Mouse (Mus musculus) intestine, embryonic 14.5 days (tissue): ENCODE results near the gene Zfp772. TPM values are rescaled to one million over a fixed set of nuclear protein-coding genes. Genes with fewer than 3 reads are reported as not detected.
"Not testable (repeated sequence)": the region's sequence is repeated elsewhere in the genome, so short reads cannot be mapped to it uniquely, and the experiment has no call there.

Source experiments
- ATAC-seq: fragments of 200-750 bp; cut with Nextera tagmentation; replicated peaks from 2 replicates; pipeline ENCODE4 v1.8.0; 2017; ENCODE audit warnings: low read depth, moderate number of reproducible peaks, moderate TSS enrichment, moderate library complexity; ENCODE audit not compliant: low FRiP score, low TSS enrichment
- DNase-seq: peaks from one replicate; pipeline ENCODE4 v3.0.0-alpha.2; 2018; ENCODE audit warnings: low spot score
- H3K27ac ChIP-seq: fragments of 300-500 bp; sonication (generic); 2 replicates; pipeline ENCODE4 v1.5.1; 2014; ENCODE audit warnings: low read depth, mild to moderate bottlenecking, control low read depth
- H3K27me3 ChIP-seq: fragments of 300-500 bp; sonication (generic); replicated peaks from 2 replicates; pipeline ENCODE4 v1.6.1; 2014; ENCODE audit warnings: low read length, control low read depth; ENCODE audit not compliant: control insufficient read depth, insufficient read depth
- H3K36me3 ChIP-seq: fragments of 300-500 bp; sonication (generic); 2 replicates; pipeline ENCODE4 v1.6.1; 2014; ENCODE audit warnings: low read length, control low read depth; ENCODE audit not compliant: control insufficient read depth, insufficient read depth
- H3K4me1 ChIP-seq: fragments of 300-500 bp; sonication (generic); replicated peaks from 2 replicates; pipeline ENCODE4 v1.6.1; 2014; ENCODE audit warnings: low read length, control low read depth, mixed read lengths; ENCODE audit not compliant: control insufficient read depth, insufficient read depth
- H3K4me2 ChIP-seq: fragments of 300-500 bp; sonication (generic); 2 replicates; pipeline ENCODE4 v1.6.1; 2014; ENCODE audit warnings: low read length
- H3K4me3 ChIP-seq: fragments of 300-500 bp; sonication (generic); 2 replicates; pipeline ENCODE4 v1.5.1; 2014; ENCODE audit warnings: low read depth, low read length, control low read depth, mixed read lengths
- H3K9ac ChIP-seq: fragments of 300-500 bp; sonication (generic); 2 replicates; pipeline ENCODE4 v1.6.1; 2014; ENCODE audit warnings: mild to moderate bottlenecking, low read length
- H3K9me3 ChIP-seq: fragments of 300-500 bp; sonication (generic); 2 replicates; pipeline ENCODE4 v1.6.1; 2016; ENCODE audit warnings: low read length, control low read depth; ENCODE audit not compliant: control insufficient read depth
- WGBS: fragments of 180-500 bp; shearing (Covaris S2); extraction: QIAGEN DNeasy Blood & Tissue Kit; methylation state at CpG from one replicate; pipeline ENCODE4 v1.1.7; 2014; 5-methylcytosine and 5-hydroxymethylcytosine counted together
- polyA plus RNA-seq: library from polyadenylated mRNA; unstranded; fragments of >200 nt; fragmentation: Nextera tagmentation; extraction: Ambion mirVana; gene quantifications from 2 replicates; pipeline ENCODE4 v1.2.1, GENCODE M21; 2014

Zfp772 gene
- polyA plus RNA-seq = 7.5 and 7.7 TPM in 2 replicates

- not testable (repeated sequence) for H3K4me1 ChIP-seq, H3K27me3 ChIP-seq, H3K9me3 ChIP-seq, H3K36me3 ChIP-seq, H3K27ac ChIP-seq, ATAC-seq
- Histone ChIP-seq H3K9ac (peak within 1 kb of the TSS; percentile 41), H3K4me2 (peak within 1 kb of the TSS; percentile 50), H3K4me3 (peak within 1 kb of the TSS; percentile 42)
- peak; percentile 63 for DNase-seq
- 3% methylated on average over 23 of the region's 24 CpGs for WGBS
Observed at GRCm38 (mm10) chr7:7209313-7210151, at the start of gene Zfp772. Gene Zfp772, minus strand, starts transcription at chr7:7209998.

GRCm38 (mm10) chr7:7247228-7247627, 37.4 kb upstream of the Zfp772 start, which contains the start of gene Vmn2r29:
Gene Vmn2r29, minus strand, starts transcription at chr7:7247328.
- not testable (repeated sequence) for H3K4me2 ChIP-seq, ATAC-seq, H3K9me3 ChIP-seq, H3K4me1 ChIP-seq, H3K9ac ChIP-seq, DNase-seq, H3K27me3 ChIP-seq, H3K27ac ChIP-seq, H3K36me3 ChIP-seq, H3K4me3 ChIP-seq
- no CpG with 5 or more reads among the region's 1 CpGs for WGBS

DNA sequence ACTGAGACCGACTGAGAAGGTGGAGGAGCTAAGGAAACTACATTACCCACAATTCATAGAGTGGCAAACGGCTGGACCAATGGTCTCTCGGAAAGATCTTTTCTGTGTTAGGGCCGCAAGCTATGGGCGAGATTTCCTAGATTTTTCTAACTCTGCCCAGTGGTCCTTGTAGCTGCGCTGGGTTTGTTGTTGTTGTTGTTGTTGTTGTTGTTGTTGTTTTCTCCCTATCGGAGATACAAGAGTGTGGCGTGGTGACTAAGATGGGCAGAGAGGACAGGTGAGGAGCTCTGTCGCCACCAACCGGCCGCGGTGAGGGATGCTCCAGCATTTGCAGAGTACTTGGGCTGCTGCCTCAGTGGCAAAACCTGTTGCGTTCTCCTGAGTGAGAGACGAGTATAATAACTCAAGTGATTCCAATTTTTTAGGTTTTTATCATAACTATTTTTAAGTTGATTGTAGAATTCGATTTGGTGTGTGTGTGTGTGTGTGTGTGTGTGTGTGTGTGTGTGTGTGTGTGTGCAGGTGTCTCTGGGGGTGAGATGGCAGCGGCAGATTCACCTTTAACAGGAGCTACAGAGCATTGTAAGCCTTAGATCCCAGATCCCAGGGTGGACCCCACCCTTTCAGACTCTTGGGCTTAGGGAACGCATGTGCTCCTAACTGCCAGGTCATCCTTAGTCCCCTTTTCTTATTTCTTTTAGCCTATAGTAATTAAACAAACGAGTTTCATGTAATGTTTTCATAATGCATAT, 21.4 kb downstream of the Zfp772 start:
- no peaks in the 10 kb centered on the region for H3K27me3 ChIP-seq
- H3K27ac ChIP-seq = no peak overlapping the region
- H3K4me1 ChIP-seq = no peaks in the 10 kb centered on the region
- WGBS = 7% methylated on average over 17 of the region's 18 CpGs
- H3K4me3 ChIP-seq = peak overlapping the region; percentile 61
- no peaks in the 10 kb centered on the region for H3K36me3 ChIP-seq
- ATAC-seq (peak; percentile 95), DNase-seq (peak; percentile 88)
- H3K4me2 ChIP-seq = peak overlapping the region; percentile 48
- no peaks in the 10 kb centered on the region for H3K9me3 ChIP-seq
- 0 out of 2 replicates have a peak overlapping the region, but pooled peaks have one; percentile 20 for H3K9ac ChIP-seq

DNA sequence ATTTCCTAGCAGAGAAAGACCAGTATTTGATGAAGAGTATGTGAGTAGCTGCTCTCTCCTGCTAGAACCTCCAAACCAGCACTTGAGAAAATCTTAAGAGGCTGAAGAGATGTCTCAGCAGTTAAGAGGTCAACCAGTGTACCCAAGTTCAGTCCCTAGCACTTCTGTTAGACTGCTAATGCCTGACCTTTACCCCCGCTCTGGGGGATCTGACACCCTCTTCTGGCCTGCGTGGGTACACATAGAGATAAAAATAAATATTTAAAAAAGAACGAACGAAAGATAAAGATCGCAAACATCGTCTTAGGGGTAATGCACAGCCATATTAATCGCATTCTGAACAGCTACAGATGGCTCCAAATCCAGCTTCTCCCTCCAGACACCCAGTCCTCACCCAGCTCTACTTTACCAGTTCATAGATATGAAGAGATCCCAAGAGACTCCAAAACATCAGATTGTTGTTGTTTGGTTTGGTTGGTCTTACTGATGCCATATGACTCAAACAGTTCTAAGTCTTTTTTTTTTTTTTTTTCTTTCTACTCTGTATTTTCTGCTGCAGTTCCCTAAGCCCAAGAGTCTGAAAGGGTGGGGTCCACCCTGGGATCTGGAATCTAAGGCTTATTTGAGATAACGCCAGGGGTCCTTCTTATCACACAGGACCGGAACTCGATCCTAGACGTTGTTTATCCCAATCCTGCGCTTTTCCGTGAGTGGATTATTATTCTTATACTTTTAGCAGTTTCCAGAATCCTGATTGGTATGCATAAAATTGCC, 22.2 kb downstream of the Zfp772 start:
- Histone ChIP-seq H3K4me1 (no peaks in the 10 kb centered on the region), H3K9ac (no peak overlapping the region), H3K27ac (no peak overlapping the region), H3K4me3 (peak overlapping the region; percentile 61), H3K9me3 (no peaks in the 10 kb centered on the region), H3K4me2 (peak overlapping the region; percentile 48), H3K36me3 (peaks cover 3% of the 10 kb centered on the region; the same call in 1 of the 2 replicates), H3K27me3 (no peaks in the 10 kb centered on the region)
- peak; percentile 82 for ATAC-seq
- WGBS = 17% methylated on average over 13 of the region's 13 CpGs
- peak; percentile 49 for DNase-seq

DNA sequence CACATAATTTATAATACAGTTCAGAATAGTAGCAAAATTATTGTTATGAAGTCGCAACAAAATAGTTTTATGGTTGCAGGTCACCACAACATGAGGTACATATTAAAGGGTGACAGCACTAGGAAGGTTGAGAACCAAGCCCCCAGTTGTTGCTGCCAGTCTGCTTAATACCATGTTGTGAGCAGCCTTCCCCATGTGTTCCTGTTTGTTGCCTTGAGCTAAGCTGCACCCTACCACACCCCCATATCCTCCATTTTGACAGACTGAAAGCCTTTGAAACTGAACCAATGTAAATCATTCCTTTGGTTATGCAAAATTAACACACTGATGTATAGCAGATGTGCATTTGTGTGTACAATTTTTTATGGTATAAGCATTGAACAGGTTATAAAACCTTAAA, 23.9 kb downstream of the Zfp772 start:
- Histone ChIP-seq H3K4me3 (no peak overlapping the region), H3K27ac (no peak overlapping the region), H3K36me3 (peaks cover 19% of the 10 kb centered on the region), H3K4me1 (no peaks in the 10 kb centered on the region), H3K9ac (no peak overlapping the region), H3K4me2 (no peak overlapping the region), H3K27me3 (no peaks in the 10 kb centered on the region), H3K9me3 (no peaks in the 10 kb centered on the region)
- DNase-seq = no peak
- WGBS = 88% methylated on average over 1 of the region's 1 CpGs
- no peak for ATAC-seq

- 2% methylated on average over 26 of the region's 26 CpGs for WGBS
- Histone ChIP-seq H3K4me3 (peak within 1 kb of the TSS; percentile 71), H3K9ac (peak within 1 kb of the TSS; percentile 63), H3K4me1 (peaks cover 6% of the 10 kb centered on the region; the same call in 1 of the 2 replicates), H3K4me2 (peak within 1 kb of the TSS; percentile 88), H3K36me3 (peaks cover 12% of the 10 kb centered on the region; the same call in 1 of the 2 replicates), H3K9me3 (no peaks in the 10 kb centered on the region), H3K27ac (peak within 1 kb of the TSS; percentile 76), H3K27me3 (no peaks in the 10 kb centered on the region)
- ATAC-seq = peak; percentile 94
- DNase-seq = peak; percentile 72
Observed at GRCm38 (mm10) chr7:7171227-7172147, 38.3 kb downstream of the Zfp772 start, which contains the start of gene Zfp418. Gene Zfp418, plus strand, starts transcription at chr7:7171330.
